Comparison of ENCODE assay signal across 8 mouse cellular contexts in the genomic region with DNA sequence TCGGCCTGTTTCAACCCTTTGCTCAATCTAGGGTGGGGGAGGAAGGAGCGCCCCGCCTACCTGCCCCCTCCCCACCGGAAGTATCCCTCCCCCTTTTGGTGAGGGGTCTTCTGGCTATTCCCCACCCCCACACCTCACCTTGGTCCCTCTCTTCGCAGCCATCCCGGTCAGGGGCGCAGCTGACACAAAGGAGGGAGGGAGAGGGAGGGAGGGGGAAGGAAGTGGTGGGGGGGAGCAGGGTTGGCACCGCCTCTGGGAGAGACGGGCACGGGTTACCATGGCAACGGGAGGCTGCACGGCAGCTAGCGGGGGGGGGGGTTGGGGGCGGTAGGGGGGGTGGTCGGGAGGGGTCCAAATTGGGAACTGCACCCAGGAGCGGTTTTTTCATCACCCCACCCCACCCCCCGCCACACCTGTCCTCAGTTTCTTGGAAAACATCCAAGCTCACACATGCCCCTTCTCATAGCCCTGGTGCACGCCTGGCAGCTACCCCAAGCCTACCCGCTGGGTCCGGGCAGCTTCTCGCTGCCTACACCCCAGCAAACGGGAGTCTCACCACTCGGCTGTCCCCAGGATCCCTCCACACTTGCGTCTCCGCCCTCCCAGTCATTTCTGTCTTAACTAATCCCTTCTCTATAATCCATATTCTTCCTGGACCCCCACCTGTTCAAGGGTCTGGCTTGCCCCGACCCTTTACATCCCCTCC. TPM values are rescaled to one million over a fixed set of nuclear protein-coding genes. Genes with fewer than 3 reads are reported as not detected.
DNase-seq lines count a peak whose midpoint lies in the region; ATAC-seq and TF ChIP-seq lines count a peak whose summit lies in the region.

No protein-coding gene starts in this region.

- H3K4me1 ChIP-seq in lung, embryonic 14.5 days (ENCODE audit: insufficient read depth): peaks cover 6% of the 10 kb centered on the region
- H3K4me1 ChIP-seq in brown adipose tissue, adult 24 weeks (ENCODE audit: control insufficient read depth, insufficient read depth, insufficient read length, low read length): no peaks in the 10 kb centered on the region
- peaks cover 49% of the 10 kb centered on the region for H3K4me1 ChIP-seq in forebrain, embryonic 15.5 days
- H3K4me1 ChIP-seq in neural tube, embryonic 11.5 days (ENCODE audit: control insufficient read depth, insufficient read depth, low read length): peaks cover 23% of the 10 kb centered on the region

- ATAC-seq in lung, embryonic 14.5 days (ENCODE audit: insufficient read depth): no peak
- peak; percentile 68 for ATAC-seq in forebrain, embryonic 15.5 days (replicated peaks)
- peak; percentile 51 for ATAC-seq in neural tube, embryonic 11.5 days (ENCODE audit: insufficient read depth, low FRiP score, low TSS enrichment)

- H3K9ac ChIP-seq in lung, embryonic 14.5 days: peak overlapping the region; percentile 13
- peak overlapping the region; percentile 74 for H3K9ac ChIP-seq in forebrain, embryonic 15.5 days (replicated peaks)
- H3K9ac ChIP-seq in neural tube, embryonic 11.5 days (ENCODE audit: low read length): peak overlapping the region; percentile 54

- WGBS in lung, embryonic 14.5 days: under 1% methylated on average over 17 of the region's 26 CpGs
- 1% methylated on average over 24 of the region's 26 CpGs for WGBS in forebrain, embryonic 15.5 days
- 1% methylated on average over 21 of the region's 26 CpGs for WGBS in neural tube, embryonic 11.5 days

- H3K4me3 ChIP-seq in lung, embryonic 14.5 days (ENCODE audit: low read depth, low read length): peak overlapping the region; percentile 78
- peak overlapping the region; percentile 23 for H3K4me3 ChIP-seq in brown adipose tissue, adult 24 weeks (ENCODE audit: insufficient read depth, low read depth, low read length)
- H3K4me3 ChIP-seq in forebrain, embryonic 15.5 days: peak overlapping the region; percentile 74
- peak overlapping the region; percentile 70 for H3K4me3 ChIP-seq in neural tube, embryonic 11.5 days (ENCODE audit: low read depth, low read length)

- peaks cover 12% of the 10 kb centered on the region for H3K36me3 ChIP-seq in lung, embryonic 14.5 days (ENCODE audit: insufficient read depth)
- H3K36me3 ChIP-seq in forebrain, embryonic 15.5 days: peaks cover 23% of the 10 kb centered on the region
- H3K36me3 ChIP-seq in neural tube, embryonic 11.5 days (ENCODE audit: control insufficient read depth, insufficient read depth, low read length): 0 out of 2 replicates have a peak, but pooled peaks cover 3% of the 10 kb centered on the region

- H3K27ac ChIP-seq in lung, embryonic 14.5 days (ENCODE audit: low read depth): peak overlapping the region; percentile 36; the same call in 1 of the 2 replicates
- no peak overlapping the region for H3K27ac ChIP-seq in brown adipose tissue, adult 24 weeks (replicated peaks; ENCODE audit: low read depth, low read length)
- peak overlapping the region; percentile 96 for H3K27ac ChIP-seq in forebrain, embryonic 15.5 days (replicated peaks)
- H3K27ac ChIP-seq in neural tube, embryonic 11.5 days (ENCODE audit: low read depth, low read length): peak overlapping the region; percentile 62

- peak; percentile 52 for DNase-seq in lung, embryonic 14.5 days
- DNase-seq in lung, postnatal 14 days: no peak
- DNase-seq in left cerebral cortex, postnatal 25 days (ENCODE audit: low spot score in 2 of 2): peak; percentile 77 to 79
- peak; percentile 74 for DNase-seq in neural tube, embryonic 11.5 days (ENCODE audit: low spot score)
- DNase-seq in urinary bladder, adult 18-20 months (ENCODE audit: low spot score in 2 of 2): no peak
- DNase-seq in spleen, postnatal 10 days (ENCODE audit: low spot score in 2 of 2): no peak

- no peak for TF ChIP-seq CTCF in lung, embryonic 14.5 days (IDR thresholded peaks at IDR 0.05; ENCODE audit: low read depth)

- peak overlapping the region; percentile 88 for H3K4me2 ChIP-seq in lung, embryonic 14.5 days
- H3K4me2 ChIP-seq in forebrain, embryonic 15.5 days (replicated peaks): peak overlapping the region; percentile 91
- peak overlapping the region; percentile 86 for H3K4me2 ChIP-seq in neural tube, embryonic 11.5 days (ENCODE audit: low read depth)

- peaks cover 15% of the 10 kb centered on the region; the same call in 1 of the 2 replicates for H3K27me3 ChIP-seq in lung, embryonic 14.5 days (ENCODE audit: insufficient read depth, low read length)
- H3K27me3 ChIP-seq in forebrain, embryonic 15.5 days: no peaks in the 10 kb centered on the region
- no peaks in the 10 kb centered on the region for H3K27me3 ChIP-seq in neural tube, embryonic 11.5 days (ENCODE audit: control insufficient read depth, insufficient read depth, low read length)

- H3K9me3 ChIP-seq in lung, embryonic 14.5 days (ENCODE audit: low read depth, low read length): no peaks in the 10 kb centered on the region
- no peaks in the 10 kb centered on the region for H3K9me3 ChIP-seq in forebrain, embryonic 15.5 days
- no peaks in the 10 kb centered on the region for H3K9me3 ChIP-seq in neural tube, embryonic 11.5 days (ENCODE audit: control insufficient read depth, low read length)

- intact Hi-C loops in left cerebral cortex, postnatal 25 days (cut with DNase I): loop anchor here (2.0 kb wide), 1 partner anchor 16 kb away; the partner anchor contains the start of gene Muc1

RNA-seq across cellular contexts. Expression of gene Krtcap2, which starts 0.6 kb away (rescaled TPM):
- 293 and 312 TPM in 2 replicates for polyA plus RNA-seq in lung, embryonic 14.5 days (2014; fragmentation: Nextera tagmentation; extraction: Ambion mirVana)
- 57.6 and 64.8 TPM in 2 replicates for polyA plus RNA-seq in brown adipose tissue, adult 24 weeks (2012; ENCODE audit: insufficient read depth, insufficient read length, missing spikeins)
- 192 and 205 TPM in 2 replicates for polyA plus RNA-seq in forebrain, embryonic 15.5 days (2015; fragmentation: Nextera tagmentation; extraction: Ambion mirVana)
- total RNA-seq in left cerebral cortex, postnatal 25 days (2021): 10 to 100 TPM; 69.2 to 69.4 TPM
- polyA plus RNA-seq in neural tube, embryonic 11.5 days (2014; fragmentation: Nextera tagmentation; extraction: Ambion mirVana): 237 and 255 TPM in 2 replicates

RNA-seq across cellular contexts. Expression of gene Trim46, which starts 1.0 kb away (rescaled TPM):
- polyA plus RNA-seq in lung, embryonic 14.5 days (2014; fragmentation: Nextera tagmentation; extraction: Ambion mirVana): 5.7 and 6.3 TPM in 2 replicates
- polyA plus RNA-seq in brown adipose tissue, adult 24 weeks (2012; ENCODE audit: insufficient read depth, insufficient read length, missing spikeins): not detected in 2 replicates
- polyA plus RNA-seq in forebrain, embryonic 15.5 days (2015; fragmentation: Nextera tagmentation; extraction: Ambion mirVana): 57.7 and 58.7 TPM in 2 replicates
- 10 to 100 TPM; 89.8 to 94.3 TPM for total RNA-seq in left cerebral cortex, postnatal 25 days (2021)
- polyA plus RNA-seq in neural tube, embryonic 11.5 days (2014; fragmentation: Nextera tagmentation; extraction: Ambion mirVana): 11.6 and 12.8 TPM in 2 replicates

RNA-seq across cellular contexts. Expression of gene Dpm3, which starts 14.0 kb away (rescaled TPM):
- 118 and 119 TPM in 2 replicates for polyA plus RNA-seq in lung, embryonic 14.5 days (2014; fragmentation: Nextera tagmentation; extraction: Ambion mirVana)
- polyA plus RNA-seq in brown adipose tissue, adult 24 weeks (2012; ENCODE audit: insufficient read depth, insufficient read length, missing spikeins): 125 and 130 TPM in 2 replicates
- polyA plus RNA-seq in forebrain, embryonic 15.5 days (2015; fragmentation: Nextera tagmentation; extraction: Ambion mirVana): 76.5 and 89.6 TPM in 2 replicates
- total RNA-seq in left cerebral cortex, postnatal 25 days (2021): 10 to 100 TPM; 47.8 to 48.1 TPM
- polyA plus RNA-seq in neural tube, embryonic 11.5 days (2014; fragmentation: Nextera tagmentation; extraction: Ambion mirVana): 86.1 and 88.5 TPM in 2 replicates

RNA-seq across cellular contexts. Expression of gene Muc1, which starts 16.3 kb away (rescaled TPM):
- 43.0 and 50.4 TPM in 2 replicates for polyA plus RNA-seq in lung, embryonic 14.5 days (2014; fragmentation: Nextera tagmentation; extraction: Ambion mirVana)
- 0.75 and 0.83 TPM in 2 replicates for polyA plus RNA-seq in brown adipose tissue, adult 24 weeks (2012; ENCODE audit: insufficient read depth, insufficient read length, missing spikeins)
- polyA plus RNA-seq in forebrain, embryonic 15.5 days (2015; fragmentation: Nextera tagmentation; extraction: Ambion mirVana): 1.1 and 1.8 TPM in 2 replicates
- 1 to 10 TPM in 1 of 2 experiments, under 1 TPM in 1; 0.80 to 1.2 TPM for total RNA-seq in left cerebral cortex, postnatal 25 days (2021)
- 1.6 and 1.8 TPM in 2 replicates for polyA plus RNA-seq in neural tube, embryonic 11.5 days (2014; fragmentation: Nextera tagmentation; extraction: Ambion mirVana)

RNA-seq across cellular contexts. Expression of gene Mtx1, which starts 18.2 kb away (rescaled TPM):
- polyA plus RNA-seq in lung, embryonic 14.5 days (2014; fragmentation: Nextera tagmentation; extraction: Ambion mirVana): 193 and 212 TPM in 2 replicates
- 108 and 115 TPM in 2 replicates for polyA plus RNA-seq in brown adipose tissue, adult 24 weeks (2012; ENCODE audit: insufficient read depth, insufficient read length, missing spikeins)
- polyA plus RNA-seq in forebrain, embryonic 15.5 days (2015; fragmentation: Nextera tagmentation; extraction: Ambion mirVana): 172 and 175 TPM in 2 replicates
- 10 to 100 TPM; 89.5 to 94.5 TPM for total RNA-seq in left cerebral cortex, postnatal 25 days (2021)
- 181 and 202 TPM in 2 replicates for polyA plus RNA-seq in neural tube, embryonic 11.5 days (2014; fragmentation: Nextera tagmentation; extraction: Ambion mirVana)

Comparison
In these comparisons a context has a peak if more than half of its experiments do, and no peak if none do; other contexts are left out.
1. DNase-seq: peak in lung, embryonic 14.5 days (single experiment), left cerebral cortex, postnatal 25 days (2 of 2) and neural tube, embryonic 11.5 days (single experiment); none in lung, postnatal 14 days (single experiment), urinary bladder, adult 18-20 months (0 of 2) and spleen, postnatal 10 days (0 of 2).
2. H3K4me3 ChIP-seq: peak in every context shown above with its lines; median percentile 78 in lung, embryonic 14.5 days; 74 in forebrain, embryonic 15.5 days; 70 in neural tube, embryonic 11.5 days; 23 in brown adipose tissue, adult 24 weeks.
3. H3K9ac ChIP-seq: peak in every context shown above with its lines; median percentile 74 in forebrain, embryonic 15.5 days; 54 in neural tube, embryonic 11.5 days; 13 in lung, embryonic 14.5 days.
4. Peak in every context shown above with its lines, with median percentiles within 50 percentile points of each other: H3K4me2 ChIP-seq.